Mouse (Mus musculus) layer of hippocampus, adult 8-10 months (tissue): ENCODE results near the gene Fsd1l. TPM values are rescaled to one million over a fixed set of nuclear protein-coding genes. Genes with fewer than 3 reads are reported as not detected.
"Not testable (repeated sequence)": the region's sequence is repeated elsewhere in the genome, so short reads cannot be mapped to it uniquely, and the experiment has no call there.

Experiments used
- DNase-seq, 2 experiments: peaks; one replicate each; pipeline ENCODE4 v3.0.0; 2022; ENCODE audit warnings: low spot score in 2 of 2
- total RNA-seq, 4 experiments: library from RNA; stranded (reverse); gene quantifications; 2 replicates each; pipeline ENCODE4 v1.2.4; 2022

Fsd1l gene
- total RNA-seq, 4 experiments from 2014 or later = 29.1 to 41.2 (median 36.7) TPM

- DNase-seq = peak in 1 of 2 experiments; percentile 48
Observed at GRCm38 (mm10) chr4:53625263-53625662, 6.0 kb upstream of the Fsd1l start.

GRCm38 (mm10) chr4:53628924-53629323, 2.3 kb upstream of the Fsd1l start:
- DNase-seq = no peak

GRCm38 (mm10) chr4:53630963-53631315, 332 bp upstream of the Fsd1l start:
- DNase-seq = no peak

DNA sequence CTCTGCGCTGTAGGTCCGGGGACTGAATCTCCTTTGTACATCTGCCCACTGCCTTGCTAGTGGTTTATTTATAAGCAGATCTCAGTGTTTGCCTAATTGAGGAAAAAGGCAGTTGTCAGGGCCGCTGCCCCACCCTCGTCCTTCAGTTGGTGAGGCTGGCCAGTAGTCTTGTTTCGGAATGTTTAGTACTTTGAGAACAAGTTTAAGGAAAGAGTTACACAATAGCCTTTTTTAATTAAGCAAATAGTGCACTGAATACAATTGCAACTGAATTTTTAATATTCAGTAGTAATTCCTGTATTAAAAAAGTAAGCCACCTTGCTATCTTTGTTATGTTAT, 709 bp downstream of the Fsd1l start:
- DNase-seq = no peak

- DNase-seq = no peak
Observed at GRCm38 (mm10) chr4:53635336-53635735, 4.1 kb downstream of the Fsd1l start.

- no peak for DNase-seq
Observed at GRCm38 (mm10) chr4:53637269-53637909, 6.1 kb downstream of the Fsd1l start.

GRCm38 (mm10) chr4:53638549-53639123, 7.4 kb downstream of the Fsd1l start:
- no peak for DNase-seq

- no peak for DNase-seq
Observed at GRCm38 (mm10) chr4:53658029-53658428, 26.8 kb downstream of the Fsd1l start.

- no peak for DNase-seq
Observed at GRCm38 (mm10) chr4:53660711-53661110, 29.4 kb downstream of the Fsd1l start.

GRCm38 (mm10) chr4:53682092-53682491, 50.8 kb downstream of the Fsd1l start:
- DNase-seq = no peak

- DNase-seq = no peak
Observed at GRCm38 (mm10) chr4:53688965-53689364, 57.7 kb downstream of the Fsd1l start.

DNA sequence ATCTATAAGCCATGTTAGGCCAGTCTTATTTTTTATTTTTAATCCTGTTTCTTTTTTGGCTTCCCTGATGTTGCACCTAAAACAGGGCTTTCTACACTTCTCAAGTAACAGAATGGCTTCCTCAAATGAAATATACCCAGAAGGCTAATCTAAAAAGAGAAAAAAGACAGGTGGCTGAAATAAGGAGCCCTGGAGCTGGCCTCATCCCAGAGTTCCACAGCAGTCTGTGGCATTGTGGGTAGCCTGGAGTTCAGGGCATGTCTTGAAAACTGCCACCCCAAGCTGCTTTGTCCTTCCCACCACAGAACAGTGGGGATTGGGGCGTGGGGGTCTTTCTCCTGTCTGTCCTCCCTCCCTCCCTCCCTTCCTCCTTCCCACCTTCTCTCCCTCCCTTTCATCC, 60.1 kb downstream of the Fsd1l start:
- DNase-seq = no peak

DNA sequence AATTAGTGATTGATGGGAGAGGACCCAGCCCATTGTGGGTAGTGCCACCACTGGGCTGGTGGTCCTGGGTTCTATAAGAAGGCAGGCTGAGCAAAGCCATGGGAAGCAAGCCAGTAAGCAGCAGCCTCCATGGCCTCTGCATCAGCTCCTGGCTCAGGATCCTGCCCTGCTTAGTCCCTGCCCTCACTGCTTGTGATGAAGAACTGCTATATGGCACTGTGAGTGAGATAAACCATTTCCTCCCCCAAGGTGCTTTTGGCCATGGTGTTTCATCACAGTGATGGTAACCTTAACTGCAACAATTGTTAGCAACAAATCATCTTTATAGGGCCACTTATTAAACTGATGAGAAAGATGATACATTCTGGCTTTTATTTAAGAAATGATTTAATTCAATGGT, 77.9 kb downstream of the Fsd1l start:
- DNase-seq = not testable (repeated sequence)

- no peak for DNase-seq
Observed at GRCm38 (mm10) chr4:53710021-53710420, 78.8 kb downstream of the Fsd1l start.

- DNase-seq = no peak
Observed at GRCm38 (mm10) chr4:53710555-53711328, 79.5 kb downstream of the Fsd1l start.

- DNase-seq = no peak
Observed at GRCm38 (mm10) chr4:53713704-53714050, 82.4 kb downstream of the Fsd1l start, which contains the start of gene Fktn. Fktn (plus strand) TSS chr4:53713998.

DNA sequence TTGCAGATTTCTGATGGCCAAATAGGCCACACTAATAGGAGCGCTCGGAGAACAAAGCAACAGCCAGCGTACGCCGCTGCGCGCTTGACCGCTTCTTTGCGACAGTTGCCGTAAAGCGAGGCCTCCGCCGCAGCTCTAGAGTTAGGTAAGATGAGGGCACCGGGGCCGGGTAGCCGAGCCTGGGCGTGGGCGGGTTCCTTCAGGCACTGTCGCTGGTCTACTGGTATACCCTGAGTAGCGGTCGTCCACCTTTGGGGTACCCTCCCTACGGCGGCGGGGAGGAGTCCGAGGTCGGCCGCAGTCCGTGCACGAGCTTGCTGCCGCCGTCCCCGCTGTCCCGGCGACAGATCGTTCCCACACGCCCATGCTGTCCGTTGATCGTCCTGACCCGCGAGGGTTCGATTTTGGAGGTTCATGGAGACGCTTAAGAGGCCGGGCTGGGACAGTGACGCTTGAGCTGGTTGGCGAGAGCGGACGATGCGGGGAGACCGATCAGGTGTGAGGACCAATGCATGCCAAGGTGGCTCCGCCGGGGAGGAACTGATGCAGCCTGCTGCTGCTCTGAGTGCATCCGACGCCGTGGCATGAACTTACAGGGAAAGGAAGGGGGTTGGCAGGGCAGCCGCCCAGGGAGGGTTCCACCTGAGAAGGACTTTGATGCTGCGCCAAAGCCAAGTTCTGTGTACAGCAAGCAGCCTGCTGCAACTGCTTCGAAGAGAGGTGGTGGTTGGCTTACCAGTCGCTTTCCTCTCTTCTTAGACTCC, 83.0 kb downstream of the Fsd1l start:
- DNase-seq = peak; percentile 86 to 94

- DNase-seq = no peak
Observed at GRCm38 (mm10) chr4:53715977-53716376, 84.7 kb downstream of the Fsd1l start.

- DNase-seq = no peak
Observed at GRCm38 (mm10) chr4:53717546-53717945, 86.3 kb downstream of the Fsd1l start.

- no peak for DNase-seq
Observed at GRCm38 (mm10) chr4:53718261-53718660, 87.0 kb downstream of the Fsd1l start.

GRCm38 (mm10) chr4:53722506-53722905, 91.2 kb downstream of the Fsd1l start:
- peak; percentile 23 to 29 for DNase-seq

- not testable (repeated sequence) for DNase-seq
Observed at GRCm38 (mm10) chr4:53726100-53726499, 94.8 kb downstream of the Fsd1l start.
